Mouse (Mus musculus): ENCODE measurements at regions not wholly inside any gene's neighbourhood (a gene's known extent, or its start where the extent isn't known, plus 50 kb on each side); places are given as distances from the start of the nearest gene placed in this dataset.

DNA sequence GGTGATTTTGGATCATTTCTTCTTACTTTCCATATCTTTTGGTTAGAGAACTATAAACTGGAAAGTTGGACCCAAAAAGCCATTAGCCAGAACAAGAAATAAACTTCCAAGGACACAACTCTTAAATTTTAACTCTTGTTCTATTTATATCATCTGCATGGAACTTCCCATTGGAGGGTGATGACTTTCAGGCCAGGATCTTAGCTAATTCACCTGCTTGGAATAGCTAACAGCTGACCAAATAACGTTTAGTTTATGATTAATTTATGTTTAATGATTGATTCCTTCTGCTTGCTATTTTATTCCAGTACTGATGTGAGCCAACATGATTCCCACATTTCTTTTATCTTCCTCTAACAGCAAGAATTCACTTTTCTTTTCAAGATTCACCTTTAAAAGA is 119.7 kb downstream of the Alg10b start:
- TF ChIP-seq CTCF (IDR thresholded peaks at IDR 0.05; ENCODE audit: extremely low read depth, insufficient read depth, insufficient read length, insufficient replicate concordance) (no peak), POLR2A (IDR thresholded peaks at IDR 0.05; ENCODE audit: low read depth, low read length) (no peak)

All from spleen, adult 2 months (tissue).